Mouse (Mus musculus) left cerebral cortex, postnatal 14 days (tissue): ENCODE data around the gene Nol10. TPM values are rescaled to one million over a fixed set of nuclear protein-coding genes. Genes with fewer than 3 reads are reported as not detected.

Source experiments
- microRNA-seq, 2 experiments: library from miRNA; unstranded; fragments of <30 nt; microRNA quantifications; one replicate each; pipeline ENCODE4 v1.2.0; 2022
- total RNA-seq, 2 experiments: library from RNA; stranded (reverse); gene quantifications; 2 replicates each; pipeline ENCODE4 v1.2.3; 2021

Gene Nol10
- total RNA-seq, 2 experiments from 2014 or later = 19.7 to 20.3 TPM

Small RNAs within 50 kb of the gene (microRNA-seq; reads per million reads assigned to microRNA genes)
- 3.7 to 4.5 reads per million in 2 experiments for gene Mir3066

Other genes with a start within 250 kb of the Nol10 start
- 100 to 1,000 TPM; 112 to 119 TPM for gene Kcnf1, start 171.6 kb upstream of the Nol10 start, total RNA-seq
- 100 to 1,000 TPM; 111 to 132 TPM for gene Pdia6, start 81.9 kb upstream of the Nol10 start, total RNA-seq
- 1 to 10 TPM; 6.4 to 9.8 TPM for gene Atp6v1c2, start 19.1 kb upstream of the Nol10 start, total RNA-seq
- gene Odc1, start 196.3 kb downstream of the Nol10 start, total RNA-seq = 10 to 100 TPM; 51.0 to 56.8 TPM